Mouse (Mus musculus) retina, postnatal 7 days (tissue): ENCODE measurements around the gene Olfr1394.
"Not testable (repeated sequence)": the region's sequence is repeated elsewhere in the genome, so short reads cannot be mapped to it uniquely, and the experiment has no call there.

Experiments used
- DNase-seq: peaks from one replicate; pipeline ENCODE4 v3.0.0-alpha.2; 2012; ENCODE audit warnings: low read depth, low spot score

The Olfr1394 gene

DNA sequence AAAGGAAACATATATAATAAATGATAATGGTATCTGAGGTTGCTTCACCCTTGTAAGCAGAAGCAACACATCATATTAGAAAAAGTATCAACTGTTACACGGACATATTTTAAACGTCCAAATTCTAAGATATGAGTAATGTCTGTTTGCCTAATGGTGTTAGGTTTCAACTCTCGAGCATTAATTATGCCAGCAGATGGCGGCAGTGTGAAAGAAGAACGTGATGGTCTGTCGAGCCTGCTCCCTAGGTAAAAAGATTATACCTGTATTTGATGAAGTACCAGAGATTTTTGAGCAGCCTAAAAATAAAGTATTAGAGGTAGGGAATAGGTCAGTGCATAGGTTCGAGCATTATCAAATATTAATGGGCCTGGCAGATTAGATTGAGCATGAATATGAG is 35.6 kb downstream of the Olfr1394 start:
- peak; percentile 46 for DNase-seq

DNA sequence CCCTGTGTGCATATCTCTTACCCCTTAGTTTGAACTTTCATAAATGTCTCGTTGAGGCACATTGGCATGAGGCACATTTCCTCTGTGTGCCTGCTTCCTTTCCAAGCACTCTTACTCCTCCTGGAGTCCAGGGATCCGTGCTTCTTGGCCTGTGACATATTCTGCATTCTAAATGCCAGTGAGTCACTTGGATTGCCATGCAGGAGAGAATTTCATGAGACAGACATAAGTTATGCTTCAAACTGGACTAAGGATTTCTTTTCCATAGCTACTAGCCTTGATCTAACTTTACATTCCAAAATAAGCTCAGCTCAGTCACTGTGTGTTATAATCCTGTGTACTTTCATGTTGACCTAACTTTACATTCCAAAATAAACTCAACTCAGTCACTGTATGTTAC is 36.9 kb downstream of the Olfr1394 start:
- DNase-seq = no peak

- DNase-seq = not testable (repeated sequence)
Observed at GRCm38 (mm10) chr11:49194771-49195170, 40.6 kb downstream of the Olfr1394 start.

GRCm38 (mm10) chr11:49195819-49196322 is 41.7 kb downstream of the Olfr1394 start:
- DNase-seq = no peak

GRCm38 (mm10) chr11:49200666-49201065 is 46.5 kb downstream of the Olfr1394 start:
- no peak for DNase-seq

DNA sequence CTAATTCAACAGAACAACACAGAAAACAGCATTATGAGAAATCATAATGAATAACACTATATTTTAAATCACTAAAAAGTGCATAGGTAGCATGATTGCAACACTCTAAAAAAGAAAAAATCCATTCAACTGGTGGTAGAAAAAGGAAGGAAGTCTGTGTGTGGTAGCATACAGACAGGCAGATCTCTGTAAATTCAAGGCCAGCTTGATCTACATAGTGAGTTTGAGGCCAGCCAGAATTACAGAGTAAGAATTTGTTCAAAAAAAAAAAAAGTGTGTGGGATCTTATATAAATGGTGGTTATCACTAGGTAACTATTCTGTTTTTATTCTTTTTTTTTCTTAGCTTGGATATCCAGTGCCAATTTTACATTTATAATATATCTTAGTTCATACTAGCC is 47.0 kb downstream of the Olfr1394 start:
- no peak for DNase-seq

DNA sequence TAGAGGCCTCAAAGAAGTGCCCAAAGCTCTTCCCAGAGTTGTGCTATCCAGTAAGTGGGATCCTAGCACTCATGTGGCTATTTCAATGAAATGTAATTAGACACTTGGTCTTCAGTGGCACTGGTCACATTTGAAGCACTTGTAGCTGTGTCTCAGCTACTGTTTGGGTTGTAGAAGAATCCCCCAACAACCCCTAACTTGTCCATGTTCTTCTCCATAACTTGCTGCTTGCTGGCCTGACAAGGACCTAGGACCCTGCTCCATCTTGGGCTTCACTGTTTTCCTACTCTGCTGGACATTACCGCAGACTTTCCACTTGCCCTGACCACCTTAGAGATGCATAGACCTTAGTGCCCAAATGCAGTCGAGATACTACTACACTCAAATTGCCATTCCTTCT is 47.9 kb downstream of the Olfr1394 start:
- no peak for DNase-seq

DNA sequence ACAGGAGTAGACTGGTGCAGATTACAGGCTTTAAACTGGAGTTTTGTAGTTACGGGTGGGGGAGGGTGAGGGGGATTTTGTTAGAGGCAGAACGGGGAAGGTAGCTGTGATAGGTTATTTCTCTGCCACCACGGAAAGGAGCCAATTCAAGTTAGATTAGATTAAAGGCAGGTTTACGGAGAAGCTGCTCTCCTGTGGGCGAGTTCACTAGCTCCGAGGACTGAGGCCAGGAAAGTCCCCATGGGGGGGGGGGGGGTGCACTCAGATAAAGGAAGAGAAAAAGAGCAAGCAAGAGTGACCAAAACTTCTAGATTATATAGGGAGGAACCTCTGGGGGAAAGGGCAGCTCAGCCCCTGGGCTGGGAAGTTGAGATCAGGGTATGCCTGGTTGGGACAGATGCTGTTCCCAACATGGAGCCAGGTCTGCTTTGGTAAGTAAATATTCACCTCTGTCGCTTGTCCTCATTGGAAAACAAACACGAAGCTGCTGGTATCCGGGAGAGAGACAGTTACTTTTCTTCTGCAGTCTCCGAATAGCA is 48.4 kb downstream of the Olfr1394 start:
- peak; percentile 5 for DNase-seq

DNA sequence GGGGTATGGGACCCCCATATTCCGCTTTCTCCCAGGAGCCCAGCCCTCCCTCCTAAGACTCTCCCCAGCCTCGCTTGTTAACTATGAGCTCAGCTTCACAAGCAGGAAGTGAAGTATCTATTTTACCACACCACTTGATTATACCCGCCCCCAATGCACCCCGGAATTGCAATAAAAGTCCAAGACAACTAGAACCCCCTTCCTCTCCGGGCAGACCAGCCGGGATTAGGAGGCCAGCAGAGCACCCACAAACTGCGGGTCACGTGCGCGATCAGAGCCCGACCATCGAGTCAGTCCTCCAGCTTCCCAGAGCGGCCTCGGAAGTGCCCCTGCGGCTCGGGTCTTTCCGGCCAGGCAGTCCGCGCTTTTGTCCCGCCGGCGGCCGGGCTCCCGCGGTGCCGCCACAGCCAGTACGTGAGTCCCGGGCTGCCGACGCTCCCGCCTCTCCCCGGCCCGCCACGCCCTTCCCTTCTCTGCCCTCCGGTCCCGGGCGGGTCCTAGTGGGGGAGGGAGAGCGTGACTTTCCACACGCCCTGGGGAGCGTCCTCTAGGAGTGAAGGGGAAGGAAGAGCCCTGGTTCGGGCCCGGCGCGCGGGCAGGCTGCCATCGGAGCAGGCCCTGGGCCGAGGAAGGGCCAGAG is 49.1 kb downstream of the Olfr1394 start, which contains the start of gene Zfp62:
Zfp62 (plus strand) TSS at position 164 of the 640 bp plus-strand sequence.
- peak; percentile 89 for DNase-seq

- DNase-seq = no peak
Observed at GRCm38 (mm10) chr11:49203771-49204497, 49.8 kb downstream of the Olfr1394 start.

GRCm38 (mm10) chr11:49205080-49205590 is 51.0 kb downstream of the Olfr1394 start:
- DNase-seq = no peak

DNA sequence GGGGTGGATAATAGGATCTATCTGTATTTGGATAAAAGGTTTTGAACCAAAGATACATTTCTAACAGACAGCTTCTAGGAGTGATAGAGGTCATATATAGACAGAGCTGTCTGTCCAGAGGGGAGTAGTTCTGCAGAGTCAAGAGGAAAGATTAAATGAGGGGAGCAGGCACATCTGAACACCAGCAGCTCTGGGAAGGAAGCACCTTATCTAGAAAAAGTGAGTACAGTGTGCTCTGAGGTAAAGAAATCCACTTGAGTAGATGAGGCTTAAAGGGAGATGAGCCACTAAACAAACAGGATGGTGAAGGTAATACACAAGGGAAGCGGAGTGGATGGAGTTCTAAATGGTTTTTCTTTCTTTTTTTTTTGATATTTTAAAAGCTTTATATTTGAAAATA is 53.3 kb downstream of the Olfr1394 start:
- no peak for DNase-seq
